Mouse (Mus musculus) testis, adult 2 months (tissue): Measurements from ENCODE around the gene Hdac9.

Experiments
- CTCF ChIP-seq: fragments of 200-500 bp; IDR thresholded peaks from 2 replicates; pipeline ENCODE4 v1.5.1; 2012; ENCODE audit warnings: low read depth, mild to moderate bottlenecking, inconsistent platforms, low read length, moderate library complexity; ENCODE audit not compliant: control insufficient read depth, insufficient read depth, insufficient replicate concordance
- POLR2A ChIP-seq: fragments of 200-500 bp; IDR thresholded peaks from 2 replicates; pipeline ENCODE4 v1.6.1; 2012; ENCODE audit warnings: low read depth, mild to moderate bottlenecking, inconsistent platforms, low read length, moderate library complexity; ENCODE audit not compliant: control insufficient read depth

GRCm38 (mm10) chr12:34194116-34194515, 722.8 kb downstream of the Hdac9 start:
- TF ChIP-seq CTCF (no peak), POLR2A (no peak)
